Mouse (Mus musculus): ENCODE data around the gene Polq. TPM values are rescaled to one million over a fixed set of nuclear protein-coding genes. Genes with fewer than 3 reads are reported as not detected.

Polq gene
- polyA plus RNA-seq (2017; shearing (Covaris generic)) = 1 to 10 TPM; 2.2 to 2.4 TPM

DNA sequence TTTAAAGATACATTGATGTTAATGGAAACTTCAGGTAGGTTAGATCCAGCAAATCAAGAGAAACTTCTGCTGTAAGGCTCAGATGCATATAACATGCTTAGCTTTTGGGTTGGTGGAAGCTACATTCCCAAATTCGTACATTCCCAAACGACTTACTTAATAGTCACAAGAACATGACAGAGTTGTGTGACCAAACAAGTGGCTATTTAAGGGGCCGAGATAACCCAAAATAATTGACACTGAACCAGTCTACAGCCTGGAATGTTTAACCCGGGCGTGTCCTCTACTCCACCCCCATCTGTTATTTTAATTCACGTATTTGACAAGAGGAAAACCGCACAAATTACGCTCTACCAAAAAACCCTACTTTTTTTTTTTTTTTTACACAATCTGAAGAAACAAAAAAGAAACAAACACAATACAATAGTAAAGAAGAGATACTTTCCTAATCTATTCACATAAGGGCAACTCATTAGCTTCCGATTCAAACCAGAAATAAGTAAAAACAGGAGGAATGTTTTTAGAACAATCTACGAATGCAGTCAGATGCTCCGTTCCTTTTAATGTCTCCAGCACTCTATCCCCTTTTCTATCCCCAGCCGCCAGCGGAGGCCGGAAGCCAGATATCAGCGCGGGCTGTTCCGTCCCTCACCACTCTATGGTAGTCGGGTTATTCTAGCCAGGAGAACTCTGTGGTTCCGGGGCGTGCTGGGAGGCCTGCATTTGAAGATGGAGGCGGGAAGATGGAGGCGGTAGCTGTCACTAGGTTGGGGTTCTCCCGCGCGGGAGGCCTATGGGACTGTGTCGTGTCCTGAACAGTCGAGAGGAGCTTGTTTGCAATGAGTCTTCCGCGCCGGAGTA, at the start of gene Polq:
TSS of gene Polq (plus strand) at position 726 of the 861 bp plus-strand sequence.

DNA sequence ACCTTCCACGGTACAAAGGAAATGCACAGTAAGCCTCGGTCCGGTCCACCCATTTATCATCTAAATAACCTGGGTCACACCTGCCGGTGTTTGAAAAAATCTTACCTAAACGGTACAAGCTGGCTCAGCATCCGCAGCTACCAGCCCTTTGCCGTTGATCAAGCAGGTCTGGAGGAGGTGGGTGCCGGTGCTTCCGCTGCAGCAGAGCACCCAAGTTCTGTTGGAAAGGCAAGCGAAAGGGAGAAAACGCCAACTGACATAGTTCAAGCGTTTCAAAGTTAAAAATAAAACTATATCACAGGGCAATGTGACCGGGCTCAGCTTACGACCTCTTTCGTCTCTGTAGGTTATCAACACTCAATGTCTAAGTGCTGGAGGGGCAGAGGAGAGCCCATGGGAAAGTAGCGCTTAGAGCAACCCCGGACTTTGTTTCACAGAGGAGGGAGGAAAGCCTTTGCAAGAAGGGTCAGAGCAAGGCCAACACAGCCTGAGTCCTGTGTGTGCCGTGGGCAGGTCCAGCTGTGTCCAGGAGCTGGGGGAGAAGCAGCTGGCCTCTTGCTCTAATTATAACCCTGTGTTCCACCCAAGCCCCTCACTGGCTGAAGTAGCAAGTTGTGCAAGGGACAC, 21.5 kb upstream of the Polq start, which contains the start of gene Fbxo40:
TSS of gene Fbxo40 (minus strand) at position 469 of the 627 bp plus-strand sequence.

Other genes with a start within 250 kb of the Polq start
- 10 to 100 TPM in 1 of 2 experiments, 1 to 10 TPM in 1; 6.1 to 12.6 TPM for gene Slc15a2, start 226.8 kb upstream of the Polq start, polyA plus RNA-seq (2017; shearing (Covaris generic))
- 10 to 100 TPM in 1 of 2 experiments, 1 to 10 TPM in 1; 8.2 to 19.4 TPM for gene Iqcb1, start 183.4 kb upstream of the Polq start, polyA plus RNA-seq (2017; shearing (Covaris generic))
- gene Eaf2, start 136.8 kb upstream of the Polq start, polyA plus RNA-seq (2017; shearing (Covaris generic)) = 1 to 10 TPM in 1 of 2 experiments, under 1 TPM in 1; 0.41 to 1.7 TPM
- gene Golgb1, start 136.6 kb upstream of the Polq start, polyA plus RNA-seq (2017; shearing (Covaris generic)) = 10 to 100 TPM; 37.9 to 41.7 TPM
- 100 to 1,000 TPM; 135 to 255 TPM for gene Hcls1, start 76.8 kb upstream of the Polq start, polyA plus RNA-seq (2017; shearing (Covaris generic))
- under 1 TPM; 0.27 to 0.60 TPM for gene Fbxo40, start 21.3 kb upstream of the Polq start, polyA plus RNA-seq (2017; shearing (Covaris generic))

All from activated CD4-positive, CD25-positive, alpha-beta regulatory T cell (primary cell).